Comparison of ENCODE assay signal across 16 mouse cellular contexts in the genomic region with DNA sequence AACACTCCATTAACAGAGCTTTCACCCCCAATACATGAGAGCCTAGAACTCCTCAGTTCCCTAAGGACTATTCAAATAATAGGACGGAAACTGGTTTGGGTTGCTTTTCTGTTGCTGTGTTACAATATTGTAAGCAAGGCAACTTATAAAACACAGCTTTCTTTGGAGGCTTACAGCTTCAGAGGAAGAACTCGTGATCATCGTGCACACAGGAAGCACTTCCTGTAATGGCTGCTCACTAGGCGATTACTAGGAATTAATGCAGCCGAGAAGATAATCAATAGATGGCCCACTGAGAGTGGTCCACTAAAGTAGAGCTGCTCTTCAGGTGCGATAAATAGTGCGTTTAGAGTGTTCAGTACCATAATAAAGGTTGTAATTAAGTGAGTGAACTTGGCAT.
"Had no signal": no experiment of that assay in that cellular context is flagged by ENCODE, and none has a peak within 500 bp of the region (broad histone marks: within the 10 kb centered on the region; RNA-seq: fewer than 3 reads in every experiment).

No protein-coding gene starts in this region.

- H3K27ac ChIP-seq: kidney, postnatal 0 days; limb, embryonic 13.5 days; liver, embryonic 14.5 days; midbrain, embryonic 12.5 days; neural tube, embryonic 12.5 days; stomach, postnatal 0 days had no signal

- DNase-seq: kidney, adult 9 months; kidney, postnatal 36 days; layer of hippocampus, adult 9-11 months; left cerebral cortex, postnatal 4 days; lung, postnatal 10 days; retina, postnatal 1 day; right cerebral cortex, postnatal 4 days; spleen, adult 18-20 months had no signal

- H3K9me3 ChIP-seq: limb, embryonic 13.5 days; midbrain, embryonic 12.5 days; neural tube, embryonic 12.5 days had no signal

- H3K9ac ChIP-seq: limb, embryonic 13.5 days; liver, embryonic 14.5 days; midbrain, embryonic 12.5 days; neural tube, embryonic 12.5 days had no signal

- H3K27me3 ChIP-seq: limb, embryonic 13.5 days; midbrain, embryonic 12.5 days; neural tube, embryonic 12.5 days had no signal

- H3K4me2 ChIP-seq: limb, embryonic 13.5 days; midbrain, embryonic 12.5 days; neural tube, embryonic 12.5 days had no signal

- ATAC-seq: intestine, embryonic 16.5 days had no signal

- H3K4me3 ChIP-seq: limb, embryonic 13.5 days; midbrain, embryonic 12.5 days; myocyte; neural tube, embryonic 12.5 days had no signal

- H3K36me3 ChIP-seq: limb, embryonic 13.5 days; midbrain, embryonic 12.5 days; neural tube, embryonic 12.5 days had no signal
